Mouse (Mus musculus) forebrain, embryonic 15.5 days (tissue): ENCODE results near the gene Gpr137. TPM values are rescaled to one million over a fixed set of nuclear protein-coding genes. Genes with fewer than 3 reads are reported as not detected.

Experiments used
- ATAC-seq: fragments of 200-750 bp; cut with Nextera tagmentation; replicated peaks from 2 replicates; pipeline ENCODE4 v1.8.0; 2017; ENCODE audit warnings: mild to moderate bottlenecking, moderate TSS enrichment, moderate library complexity
- H3K27ac ChIP-seq: fragments of 300-500 bp; sonication (generic); replicated peaks from 2 replicates; pipeline ENCODE4 v1.5.1; 2015; ENCODE audit warnings: mild to moderate bottlenecking, inconsistent platforms
- H3K27me3 ChIP-seq: fragments of 300-500 bp; sonication (generic); 2 replicates; pipeline ENCODE4 v1.6.1; 2015; ENCODE audit warnings: inconsistent platforms
- H3K36me3 ChIP-seq: fragments of 300-500 bp; sonication (generic); 2 replicates; pipeline ENCODE4 v1.6.1; 2015; ENCODE audit warnings: mild to moderate bottlenecking, inconsistent platforms
- H3K4me1 ChIP-seq: fragments of 300-500 bp; sonication (generic); 2 replicates; pipeline ENCODE4 v1.6.1; 2015; ENCODE audit warnings: inconsistent platforms
- H3K4me2 ChIP-seq: fragments of 300-500 bp; sonication (generic); replicated peaks from 2 replicates; pipeline ENCODE4 v1.6.1; 2015; ENCODE audit warnings: mild to moderate bottlenecking, inconsistent platforms
- H3K4me3 ChIP-seq: fragments of 300-500 bp; sonication (generic); 2 replicates; pipeline ENCODE4 v1.5.1; 2015; ENCODE audit warnings: mild to moderate bottlenecking, inconsistent platforms
- H3K9ac ChIP-seq: fragments of 300-500 bp; sonication (generic); replicated peaks from 2 replicates; pipeline ENCODE4 v1.6.1; 2015; ENCODE audit warnings: mild to moderate bottlenecking, inconsistent platforms
- H3K9me3 ChIP-seq: fragments of 300-500 bp; sonication (generic); 2 replicates; pipeline ENCODE4 v1.6.1; 2016; ENCODE audit warnings: inconsistent platforms
- WGBS: fragments of 180-500 bp; shearing (Covaris S2); methylation state at CpG from one replicate; pipeline ENCODE4 v1.1.7; 2015; ENCODE audit warnings: mixed read lengths; 5-methylcytosine and 5-hydroxymethylcytosine counted together
- polyA plus RNA-seq: library from polyadenylated mRNA; unstranded; fragments of >200 nt; fragmentation: Nextera tagmentation; extraction: Ambion mirVana; gene quantifications from 2 replicates; pipeline ENCODE4 v1.2.1, GENCODE M21; 2015

The Gpr137 gene
- polyA plus RNA-seq, 1 experiment from 2014 or later = 48.0 TPM

DNA sequence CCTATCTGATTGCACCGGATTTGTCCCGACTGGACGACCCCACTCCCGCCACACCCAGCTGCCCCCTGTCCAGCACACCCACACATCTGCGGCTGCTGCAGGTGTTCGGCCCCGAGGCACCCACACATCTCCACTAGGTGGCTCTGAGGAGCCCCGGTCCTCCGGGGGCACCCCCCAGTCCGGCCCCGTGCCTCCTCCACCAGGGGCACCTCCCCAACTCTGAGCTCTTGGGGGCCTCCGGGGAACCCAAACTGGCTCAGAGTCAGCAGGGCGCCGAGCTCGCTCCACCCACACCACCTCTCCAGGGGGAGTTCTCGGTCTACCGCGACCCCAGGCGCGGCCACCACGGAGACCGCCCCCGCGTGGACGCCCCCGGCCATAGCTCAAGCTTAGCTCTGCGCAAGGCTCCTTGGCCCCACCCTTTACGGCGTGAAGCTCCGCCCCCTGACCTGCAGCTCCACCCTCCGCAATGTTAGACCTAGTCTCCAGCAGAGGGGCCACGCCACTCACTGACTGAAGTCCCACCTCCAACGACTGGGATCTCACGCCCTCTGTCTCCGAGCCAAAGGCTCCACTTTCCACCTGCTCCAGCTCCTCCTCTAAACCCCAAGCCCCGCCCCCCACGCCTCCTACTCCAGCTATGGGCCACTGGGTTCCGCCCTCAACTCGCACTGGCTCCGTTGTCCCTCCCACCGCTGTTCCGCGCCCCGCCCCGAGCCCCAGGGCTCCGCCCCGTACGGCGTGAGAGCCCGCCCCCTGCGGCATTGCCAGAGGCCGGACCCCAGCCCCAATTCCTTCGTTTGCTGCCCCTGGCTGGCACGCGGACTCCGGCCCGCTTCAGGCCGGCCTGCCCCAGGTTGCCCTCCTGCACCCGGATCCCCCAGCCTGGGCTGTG, 37.5 kb upstream of the Gpr137 start:
- no peaks in the 10 kb centered on the region for H3K27me3 ChIP-seq
- H3K4me1 ChIP-seq = peaks cover 49% of the 10 kb centered on the region
- peak; percentile 86 for ATAC-seq
- H3K4me3 ChIP-seq = peak overlapping the region; percentile 73
- peak overlapping the region; percentile 69 for H3K9ac ChIP-seq
- peak overlapping the region; percentile 96 for H3K27ac ChIP-seq
- WGBS = under 1% methylated on average over 59 of the region's 59 CpGs
- peak overlapping the region; percentile 82 for H3K4me2 ChIP-seq
- H3K9me3 ChIP-seq = no peaks in the 10 kb centered on the region
- peaks cover 28% of the 10 kb centered on the region for H3K36me3 ChIP-seq

- Histone ChIP-seq H3K4me2 (peak overlapping the region; percentile 82), H3K36me3 (peaks cover 26% of the 10 kb centered on the region), H3K9me3 (no peaks in the 10 kb centered on the region), H3K4me3 (peak overlapping the region; percentile 73), H3K27me3 (no peaks in the 10 kb centered on the region), H3K27ac (peak overlapping the region; percentile 96), H3K9ac (peak overlapping the region; percentile 69), H3K4me1 (peaks cover 50% of the 10 kb centered on the region)
- no peak for ATAC-seq
- 9% methylated on average over 11 of the region's 11 CpGs for WGBS
Measured at GRCm38 (mm10) chr19:6979001-6979479, 36.8 kb upstream of the Gpr137 start.

DNA sequence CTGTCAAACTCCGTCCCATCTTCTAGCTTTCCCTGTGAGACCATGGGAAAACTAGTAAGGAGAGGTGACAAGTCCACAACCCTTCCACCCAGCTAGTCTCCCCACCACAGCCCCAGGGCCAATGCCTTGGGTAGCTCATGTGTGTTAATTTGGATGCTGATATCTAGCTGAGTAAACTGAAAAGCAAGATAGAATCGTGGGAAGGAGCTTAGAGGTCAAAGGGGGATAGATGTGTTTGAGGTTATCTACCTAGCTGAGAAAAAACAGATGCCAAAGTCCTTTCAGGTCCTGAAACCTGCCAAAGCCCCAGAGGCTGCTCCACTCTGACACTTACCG, 36.3 kb upstream of the Gpr137 start:
- Histone ChIP-seq H3K27ac (peak overlapping the region; percentile 96), H3K4me3 (peak overlapping the region; percentile 73), H3K36me3 (peaks cover 22% of the 10 kb centered on the region), H3K27me3 (no peaks in the 10 kb centered on the region), H3K4me1 (peaks cover 54% of the 10 kb centered on the region), H3K9me3 (no peaks in the 10 kb centered on the region), H3K9ac (peak overlapping the region; percentile 69; the same call in 1 of the 2 replicates), H3K4me2 (peak overlapping the region; percentile 82)
- 39% methylated on average over 3 of the region's 3 CpGs for WGBS
- no peak for ATAC-seq

- H3K4me3 ChIP-seq = peak overlapping the region; percentile 73
- 70% methylated on average over 13 of the region's 13 CpGs for WGBS
- peaks cover 55% of the 10 kb centered on the region for H3K4me1 ChIP-seq
- no peaks in the 10 kb centered on the region for H3K27me3 ChIP-seq
- peak overlapping the region; percentile 69; the same call in 1 of the 2 replicates for H3K9ac ChIP-seq
- H3K4me2 ChIP-seq = peak overlapping the region; percentile 82; the same call in 1 of the 2 replicates
- peaks cover 22% of the 10 kb centered on the region for H3K36me3 ChIP-seq
- no peak for ATAC-seq
- peak overlapping the region; percentile 96 for H3K27ac ChIP-seq
- H3K9me3 ChIP-seq = no peaks in the 10 kb centered on the region
Measured at GRCm38 (mm10) chr19:6977759-6978638, 35.7 kb upstream of the Gpr137 start.

DNA sequence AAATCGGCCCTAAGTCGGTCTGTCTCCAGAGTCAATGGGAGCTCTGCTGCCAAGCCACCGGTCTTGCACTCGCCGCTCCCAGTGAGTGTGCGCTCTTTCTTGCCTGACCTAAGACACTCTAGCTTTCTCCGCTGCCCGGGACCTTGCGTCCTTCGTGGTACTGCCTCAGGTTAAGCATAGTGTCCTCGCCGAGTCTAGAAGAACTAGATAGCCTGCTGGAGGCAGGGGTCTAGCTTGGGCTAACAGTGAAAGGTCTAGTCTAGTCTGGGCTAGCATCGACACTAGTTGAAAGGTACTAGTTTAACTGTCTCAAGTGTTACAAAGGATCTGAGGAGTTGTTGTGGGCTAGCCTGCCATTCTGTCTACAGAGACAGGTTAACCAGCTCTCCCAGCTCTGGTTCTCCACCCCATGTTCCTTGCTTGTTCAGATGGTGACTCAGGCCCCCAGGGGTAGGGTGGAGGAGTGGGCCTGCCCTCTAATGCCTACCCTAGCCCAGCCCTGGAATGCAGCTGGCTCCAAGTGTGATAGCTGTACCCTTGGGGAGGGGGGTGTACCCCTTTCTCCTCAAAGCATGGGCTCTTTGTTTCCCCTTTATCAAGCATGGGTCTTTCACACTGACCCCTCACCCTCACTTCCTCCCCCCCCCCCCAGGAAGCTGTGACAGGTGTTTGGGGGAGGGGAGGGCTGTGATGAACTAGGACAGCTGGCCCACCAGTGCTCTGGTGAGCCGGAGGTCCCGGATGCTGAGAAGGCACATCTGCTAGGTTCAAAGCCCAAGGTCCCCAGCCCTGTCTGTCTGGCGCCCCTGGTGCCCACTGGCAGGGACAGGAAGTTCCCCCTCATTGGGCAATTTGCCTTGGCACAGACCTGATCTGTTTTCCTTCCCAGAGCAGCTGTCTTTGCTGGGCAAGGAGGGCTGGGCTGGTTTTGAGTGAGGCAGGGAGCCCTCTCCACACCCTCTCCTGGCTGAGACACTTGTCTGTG, 33.5 kb upstream of the Gpr137 start, which contains the start of gene Plcb3:
Gene Plcb3 (minus strand): TSS at position 934 of the 985 bp plus-strand sequence.
- peak within 1 kb of the TSS; percentile 61 for H3K4me3 ChIP-seq
- 0% methylated on average over 16 of the region's 16 CpGs for WGBS
- peak within 1 kb of the TSS; percentile 82 for H3K4me2 ChIP-seq
- H3K9ac ChIP-seq = peak within 1 kb of the TSS; percentile 67
- H3K27ac ChIP-seq = peak within 1 kb of the TSS; percentile 96
- peaks cover 15% of the 10 kb centered on the region for H3K36me3 ChIP-seq
- peaks cover 48% of the 10 kb centered on the region for H3K4me1 ChIP-seq
- no peaks in the 10 kb centered on the region for H3K9me3 ChIP-seq
- H3K27me3 ChIP-seq = no peaks in the 10 kb centered on the region
- ATAC-seq = peak; percentile 4; the same call in 1 of the 2 replicates

DNA sequence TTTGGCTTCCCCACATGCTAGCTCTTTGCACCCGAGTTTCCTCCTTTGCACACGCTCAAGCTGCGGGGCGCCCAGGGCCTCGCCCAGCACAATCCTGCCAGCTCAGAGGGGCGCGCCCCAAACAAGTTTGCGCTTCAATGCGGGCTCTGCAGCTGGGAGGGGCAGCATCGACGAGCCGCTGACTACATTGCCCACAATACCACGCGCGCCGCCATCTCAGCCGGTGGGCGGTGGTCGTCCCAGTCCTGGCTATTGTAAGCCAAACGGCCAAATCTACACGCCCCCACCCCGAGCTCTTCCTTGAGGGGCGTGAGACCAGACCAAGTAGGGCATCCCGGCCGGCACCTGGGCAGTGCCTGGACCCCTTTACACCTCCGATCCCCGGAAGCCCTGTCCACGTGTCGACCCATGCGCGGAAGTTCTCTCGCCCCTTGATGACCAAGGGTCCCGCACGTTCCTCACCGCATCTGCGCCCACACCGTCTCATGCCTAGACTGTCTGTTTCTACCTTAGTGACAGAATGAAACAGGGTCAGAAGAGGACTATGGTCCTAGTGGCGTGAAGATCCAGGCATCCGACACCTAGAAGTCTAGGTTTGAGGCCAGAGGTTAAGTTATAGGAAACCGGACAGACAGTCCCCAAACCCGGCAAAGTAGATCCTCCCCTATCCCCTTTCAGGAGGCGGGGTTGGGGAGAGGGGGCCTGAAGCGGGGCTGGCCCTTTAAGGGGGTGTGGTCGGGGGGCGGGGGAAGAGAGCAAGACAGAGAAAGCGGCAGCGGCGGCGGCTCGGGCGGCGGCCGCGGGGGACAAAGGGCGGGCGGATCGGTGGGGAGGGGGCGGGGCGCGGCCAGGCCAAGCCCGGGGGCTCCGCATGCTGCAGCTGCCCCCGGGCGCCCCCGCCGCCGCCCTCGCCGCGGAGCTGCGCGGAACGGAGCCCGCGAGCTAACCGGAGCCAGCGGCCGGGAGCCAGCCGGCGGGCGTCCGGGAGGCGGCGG, 32.2 kb upstream of the Gpr137 start, which contains the start of gene Ppp1r14b:
Gene Ppp1r14b (plus strand): TSS at position 758 of the 995 bp plus-strand sequence.
- ATAC-seq = peak; percentile 72
- Histone ChIP-seq H3K27ac (peak within 1 kb of the TSS; percentile 95), H3K27me3 (peaks cover 3% of the 10 kb centered on the region), H3K36me3 (peaks cover 15% of the 10 kb centered on the region), H3K4me2 (peak within 1 kb of the TSS; percentile 82), H3K9me3 (no peaks in the 10 kb centered on the region), H3K4me1 (peaks cover 55% of the 10 kb centered on the region), H3K9ac (peak within 1 kb of the TSS; percentile 67), H3K4me3 (peak within 1 kb of the TSS; percentile 61)
- WGBS = under 1% methylated on average over 65 of the region's 84 CpGs

- peaks cover 10% of the 10 kb centered on the region for H3K27me3 ChIP-seq
- H3K4me3 ChIP-seq = peak overlapping the region; percentile 61
- peak overlapping the region; percentile 82 for H3K4me2 ChIP-seq
- 25% methylated on average over 11 of the region's 12 CpGs for WGBS
- ATAC-seq = no peak
- H3K27ac ChIP-seq = peak overlapping the region; percentile 95
- H3K9ac ChIP-seq = peak overlapping the region; percentile 67; the same call in 1 of the 2 replicates
- no peaks in the 10 kb centered on the region for H3K9me3 ChIP-seq
- peaks cover 50% of the 10 kb centered on the region for H3K4me1 ChIP-seq
- H3K36me3 ChIP-seq = peaks cover 15% of the 10 kb centered on the region
Measured at GRCm38 (mm10) chr19:6973581-6974190, 31.4 kb upstream of the Gpr137 start.

DNA sequence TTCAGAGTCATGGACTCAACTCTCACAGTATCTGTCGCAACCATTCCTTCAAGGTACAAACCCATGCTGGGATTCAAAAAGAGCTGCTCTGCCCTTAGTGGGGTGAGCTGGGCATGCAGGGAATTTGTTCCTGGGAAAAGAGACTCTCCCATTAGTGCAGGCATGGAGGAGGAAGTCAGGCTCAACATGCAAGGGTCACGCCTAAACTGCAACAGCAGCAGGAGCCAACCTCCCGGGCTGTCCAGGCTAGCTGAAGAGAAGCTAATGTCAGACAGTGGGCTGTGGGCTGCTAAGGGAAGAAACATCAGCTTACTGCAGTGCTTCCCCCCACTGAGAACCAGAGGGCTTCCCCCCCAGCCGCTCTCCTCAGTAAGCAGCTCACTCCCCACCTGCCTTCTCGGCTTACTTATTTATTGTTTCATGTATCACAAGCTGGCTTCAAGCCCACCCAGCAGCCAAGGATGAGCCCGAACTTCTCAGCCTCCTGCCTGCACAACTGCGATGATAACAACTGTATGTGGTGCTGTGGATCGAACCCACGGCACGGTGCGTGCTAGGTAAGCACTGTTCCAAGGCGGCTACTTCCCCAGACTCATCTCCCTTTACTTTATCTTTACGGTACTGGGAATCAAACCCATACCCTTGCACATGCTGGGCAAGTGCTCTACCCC, 30.1 kb upstream of the Gpr137 start:
- Histone ChIP-seq H3K9me3 (no peaks in the 10 kb centered on the region), H3K4me2 (no peak overlapping the region), H3K36me3 (peaks cover 3% of the 10 kb centered on the region), H3K27me3 (peaks cover 12% of the 10 kb centered on the region), H3K4me3 (no peak overlapping the region), H3K9ac (no peak overlapping the region), H3K27ac (no peak overlapping the region), H3K4me1 (peaks cover 37% of the 10 kb centered on the region)
- ATAC-seq = no peak
- 80% methylated on average over 13 of the region's 13 CpGs for WGBS

GRCm38 (mm10) chr19:6971644-6972043, 29.4 kb upstream of the Gpr137 start:
- H3K9me3 ChIP-seq = no peaks in the 10 kb centered on the region
- H3K36me3 ChIP-seq = no peaks in the 10 kb centered on the region
- ATAC-seq = no peak
- no peak overlapping the region for H3K27ac ChIP-seq
- peaks cover 31% of the 10 kb centered on the region for H3K4me1 ChIP-seq
- 54% methylated on average over 6 of the region's 6 CpGs for WGBS
- peaks cover 12% of the 10 kb centered on the region for H3K27me3 ChIP-seq
- no peak overlapping the region for H3K4me3 ChIP-seq
- H3K4me2 ChIP-seq = no peak overlapping the region
- no peak overlapping the region for H3K9ac ChIP-seq
